Mouse (Mus musculus) MEL (cell line): ENCODE results near the gene Erc2. TPM values are rescaled to one million over a fixed set of nuclear protein-coding genes. Genes with fewer than 3 reads are reported as not detected.

Experiments used
- DNase-seq: peaks from one replicate; pipeline ENCODE4 v3.0.0; 2011; ENCODE audit warnings: low read depth, low spot score
- H3K27ac ChIP-seq: 2 replicates; pipeline ENCODE4 v1.5.1; 2012; ENCODE audit warnings: low read depth, mild to moderate bottlenecking, control low read depth, low read length, moderate library complexity; ENCODE audit not compliant: control insufficient read depth
- H3K27me3 ChIP-seq, 2 experiments: fragments of 150-350 bp in 1 of 2; sonication (generic) in 1 of 2; 2 replicates each; pipeline ENCODE4 v1.6.1; 2012; ENCODE audit warnings: low read length in 2 of 2, mild to moderate bottlenecking in 2 of 2, improper control_type of control experiment in 1 of 2, moderate library complexity in 1 of 2; ENCODE audit not compliant: insufficient read depth in 2 of 2, control insufficient read depth in 1 of 2
- H3K36me3 ChIP-seq, 2 experiments: 2 replicates each; pipeline ENCODE4 v1.6.1; 2012 to 2014; ENCODE audit warnings: low read length in 2 of 2, improper control_type of control experiment in 1 of 2, inconsistent platforms in 1 of 2, mild to moderate bottlenecking in 1 of 2; ENCODE audit not compliant: insufficient read depth in 2 of 2, control insufficient read depth in 1 of 2
- H3K4me1 ChIP-seq, 2 experiments: fragments of 150-350 bp in 1 of 2; sonication (generic) in 1 of 2; 2 replicates each; pipeline ENCODE4 v1.6.1; 2012; ENCODE audit warnings: low read length in 2 of 2, improper control_type of control experiment in 1 of 2, mild to moderate bottlenecking in 1 of 2; ENCODE audit not compliant: insufficient read depth in 2 of 2, control insufficient read depth in 1 of 2
- H3K4me3 ChIP-seq, 2 experiments: fragments of 150-350 bp in 1 of 2; sonication (generic) in 1 of 2; 2 replicates each; pipeline ENCODE4 v1.5.1; 2012; ENCODE audit warnings: low read depth in 2 of 2, low read length in 2 of 2, mild to moderate bottlenecking in 2 of 2, moderate library complexity in 2 of 2, control low read depth in 1 of 2, improper control_type of control experiment in 1 of 2; ENCODE audit not compliant: control insufficient read depth in 1 of 2, insufficient read depth in 1 of 2
- H3K79me2 ChIP-seq: 2 replicates; pipeline ENCODE4 v1.6.1; 2012; ENCODE audit warnings: mild to moderate bottlenecking, low read length, moderate library complexity; ENCODE audit not compliant: control insufficient read depth, poor library complexity, insufficient read depth
- H3K9ac ChIP-seq: 2 replicates; pipeline ENCODE4 v1.6.1; 2012; ENCODE audit warnings: low read depth, mild to moderate bottlenecking, control low read depth, low read length, moderate library complexity; ENCODE audit not compliant: control insufficient read depth, poor library complexity, severe bottlenecking
- H3K9me3 ChIP-seq: fragments of 150-350 bp; sonication (generic); replicated peaks from 2 replicates; pipeline ENCODE4 v1.6.1; 2012; ENCODE audit warnings: mild to moderate bottlenecking, low read length, improper control_type of control experiment, moderate library complexity; ENCODE audit not compliant: insufficient read depth
- CHD2 ChIP-seq: IDR thresholded peaks from 2 replicates; pipeline ENCODE4 v1.6.1; 2011; ENCODE audit warnings: low read length, improper control_type of control experiment
- CTCF ChIP-seq, 3 experiments: IDR thresholded peaks in 2 of 3; conservative IDR thresholded peaks in 1 of 3; 2 replicates each; pipeline ENCODE4 v1.5.1; 2011 to 2012; ENCODE audit warnings: low read length in 3 of 3, low read depth in 2 of 3, mild to moderate bottlenecking in 2 of 3, improper control_type of control experiment in 1 of 3, inconsistent platforms in 1 of 3, mixed read lengths in 1 of 3, moderate library complexity in 1 of 3; ENCODE audit not compliant: control insufficient read depth in 1 of 3, insufficient read depth in 1 of 3, poor library complexity in 1 of 3, severe bottlenecking in 1 of 3
- E2F4 ChIP-seq: IDR thresholded peaks from 2 replicates; pipeline ENCODE4 v1.6.1; 2011; ENCODE audit warnings: low read depth, low read length, improper control_type of control experiment, borderline replicate concordance
- ELF1 ChIP-seq: IDR thresholded peaks from 2 replicates; pipeline ENCODE4 v1.6.1; 2014; ENCODE audit warnings: low read depth, mild to moderate bottlenecking, inconsistent platforms, low read length, improper control_type of control experiment, moderate library complexity
- GABPA ChIP-seq: IDR thresholded peaks from 2 replicates; pipeline ENCODE4 v1.6.1; 2012; ENCODE audit warnings: low read depth, mild to moderate bottlenecking, inconsistent platforms, low read length, improper control_type of control experiment, moderate library complexity
- GATA1 ChIP-seq: IDR thresholded peaks from 2 replicates; pipeline ENCODE4 v1.6.1; 2011; ENCODE audit warnings: low read depth, low read length, improper control_type of control experiment
- HCFC1 ChIP-seq: IDR thresholded peaks from 2 replicates; pipeline ENCODE4 v1.6.1; 2012; ENCODE audit warnings: low read depth, mild to moderate bottlenecking, inconsistent platforms, low read length, improper control_type of control experiment, moderate library complexity
- JUND ChIP-seq: IDR thresholded peaks from 2 replicates; pipeline ENCODE4 v1.6.1; 2011; ENCODE audit warnings: low read depth, mild to moderate bottlenecking, improper control_type of control experiment, low read length
- MAFK ChIP-seq: IDR thresholded peaks from 2 replicates; pipeline ENCODE4 v1.6.1; 2011; ENCODE audit warnings: low read depth, mild to moderate bottlenecking, low read length, improper control_type of control experiment, borderline replicate concordance
- MAX ChIP-seq: IDR thresholded peaks from 2 replicates; pipeline ENCODE4 v1.6.1; 2011; ENCODE audit warnings: low read length, improper control_type of control experiment
- MYB ChIP-seq: IDR thresholded peaks from 2 replicates; pipeline ENCODE4 v1.6.1; 2011; ENCODE audit warnings: mild to moderate bottlenecking, low read depth, low read length, improper control_type of control experiment
- MYC ChIP-seq: IDR thresholded peaks from 2 replicates; pipeline ENCODE4 v1.6.1; 2011; ENCODE audit warnings: low read depth, mild to moderate bottlenecking, low read length, improper control_type of control experiment, moderate library complexity
- NRF1 ChIP-seq: IDR thresholded peaks from 2 replicates; pipeline ENCODE4 v1.6.1; 2014; ENCODE audit warnings: low read depth, mild to moderate bottlenecking, inconsistent platforms, low read length, improper control_type of control experiment, moderate library complexity; ENCODE audit not compliant: poor library complexity, insufficient read depth, severe bottlenecking
- POLR2AphosphoS5 ChIP-seq: IDR thresholded peaks from 2 replicates; pipeline ENCODE4 v1.6.1; 2012; ENCODE audit warnings: low read depth, borderline replicate concordance, mild to moderate bottlenecking, inconsistent platforms, low read length, moderate library complexity, mixed read lengths
- RAD21 ChIP-seq: IDR thresholded peaks from 2 replicates; pipeline ENCODE4 v1.6.1; 2011; ENCODE audit warnings: mild to moderate bottlenecking, low read depth, low read length, improper control_type of control experiment
- SMC3 ChIP-seq: IDR thresholded peaks from 2 replicates; pipeline ENCODE4 v1.6.1; 2011; ENCODE audit warnings: low read depth, low read length, improper control_type of control experiment
- TBP ChIP-seq: IDR thresholded peaks from 2 replicates; pipeline ENCODE4 v1.8.0; 2011; ENCODE audit warnings: low read depth, low read length, improper control_type of control experiment
- USF2 ChIP-seq, 2 experiments: IDR thresholded peaks; 2 replicates each; pipeline ENCODE4 v1.6.1; 2011 to 2012; ENCODE audit warnings: improper control_type of control experiment in 2 of 2, low read length in 2 of 2, borderline replicate concordance in 1 of 2, inconsistent platforms in 1 of 2, low read depth in 1 of 2, mild to moderate bottlenecking in 1 of 2; ENCODE audit not compliant: insufficient read depth in 1 of 2
- ZKSCAN1 ChIP-seq: IDR thresholded peaks from 2 replicates; pipeline ENCODE4 v1.6.1; 2012; ENCODE audit warnings: low read depth, mild to moderate bottlenecking, inconsistent platforms, low read length, improper control_type of control experiment, moderate library complexity
- ZNF384 ChIP-seq: IDR thresholded peaks from 2 replicates; pipeline ENCODE4 v1.6.1; 2012; ENCODE audit warnings: low read depth, mild to moderate bottlenecking, inconsistent platforms, low read length, improper control_type of control experiment
- polyA plus RNA-seq, 2 experiments: library from polyadenylated mRNA; stranded (reverse) in 1 of 2; unstranded in 1 of 2; fragments of >175 nt in 1 of 2; fragments of >200 nt in 1 of 2; gene quantifications; 2 replicates each; pipeline versions ENCODE4 v1.2.1 to v1.2.4; 2012; ENCODE audit warnings: low replicate concordance in 2 of 2, low read depth in 1 of 2; ENCODE audit not compliant: insufficient read length in 2 of 2, insufficient read depth in 1 of 2, missing spikeins in 1 of 2
- total RNA-seq: library from RNA; depleted of rRNA; stranded (reverse); fragments of 300-350 nt; gene quantifications from 2 replicates; pipeline ENCODE4 v1.2.3, GENCODE M21; 2012

The Erc2 gene
- total and polyA plus RNA-seq, 3 experiments, result not detected

DNA sequence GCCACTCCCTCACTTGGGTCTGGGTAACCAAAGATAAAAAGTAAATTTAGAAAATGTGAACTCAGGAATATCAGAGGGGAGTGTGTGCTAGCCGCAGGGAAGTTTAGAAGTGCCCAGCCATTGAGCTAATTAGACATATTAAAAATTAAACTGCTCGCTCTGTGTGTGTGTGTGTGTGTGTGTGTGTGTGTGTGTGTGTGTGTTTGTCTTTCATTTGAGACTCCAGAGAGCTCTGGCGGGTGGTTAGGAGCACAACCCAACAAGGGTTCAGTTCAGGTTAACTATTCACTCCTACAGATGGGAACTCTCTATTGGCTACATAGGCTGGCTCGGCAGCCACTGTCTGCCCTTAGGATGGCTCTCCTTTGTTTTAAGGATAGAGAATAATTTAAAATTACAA, 97.4 kb downstream of the Erc2 start:
- H3K27me3 ChIP-seq, result peaks cover 0 to 2% of the 10 kb centered on the region in 2 experiments; a peak in 1 of 4 replicates
- no peak overlapping the region for H3K4me3 ChIP-seq
- H3K4me1 ChIP-seq, result no peaks in the 10 kb centered on the region
- H3K79me2 ChIP-seq, result no peaks in the 10 kb centered on the region
- H3K36me3 ChIP-seq, result no peaks in the 10 kb centered on the region
- H3K27ac ChIP-seq, result no peak overlapping the region
- TF ChIP-seq E2F4, result no peak
- TF ChIP-seq ZNF384, result no peak
- no peak for TF ChIP-seq SMC3
- no peak for TF ChIP-seq CTCF (IDR thresholded peaks at IDR 0.05 in 2 of 3, conservative IDR thresholded peaks at IDR 0.05 in 1 of 3; ENCODE audit: control insufficient read depth in 1 of 3, insufficient read depth in 1 of 3, low read depth in 2 of 3, low read length in 3 of 3, poor library complexity in 1 of 3, severe bottlenecking in 1 of 3)
- H3K9ac ChIP-seq, result no peak overlapping the region
- no peaks in the 10 kb centered on the region for H3K9me3 ChIP-seq
- DNase-seq, result no peak

DNA sequence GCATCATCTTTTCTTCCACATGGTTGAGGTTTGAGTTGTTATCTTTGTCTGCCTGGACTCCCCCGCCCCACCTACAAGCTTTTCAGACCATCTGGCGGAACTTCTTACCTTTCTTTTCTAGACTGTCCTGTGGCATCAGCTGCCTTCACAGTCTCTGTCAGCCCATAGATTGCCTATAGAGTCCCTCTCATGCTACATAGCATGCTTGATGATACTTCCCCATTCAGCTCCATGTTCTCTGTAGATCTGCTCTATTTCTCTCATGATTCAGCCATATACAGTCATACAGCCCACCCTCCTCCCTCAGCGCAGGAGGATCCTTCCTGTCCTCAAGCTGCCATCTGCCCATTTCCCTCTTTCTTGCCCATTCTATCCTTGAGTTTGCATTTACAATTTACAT, 98.7 kb downstream of the Erc2 start:
- Histone ChIP-seq H3K36me3 (no peaks in the 10 kb centered on the region), H3K9ac (no peak overlapping the region)
- TF ChIP-seq POLR2AphosphoS5 (no peak), MAX (no peak), HCFC1 (no peak), USF2 (IDR thresholded peaks at IDR 0.05; ENCODE audit: borderline replicate concordance in 1 of 2, insufficient read depth in 1 of 2, low read depth in 1 of 2, low read length in 2 of 2) (no peak), GABPA (no peak), CTCF (IDR thresholded peaks at IDR 0.05 in 2 of 3, conservative IDR thresholded peaks at IDR 0.05 in 1 of 3; ENCODE audit: control insufficient read depth in 1 of 3, insufficient read depth in 1 of 3, low read depth in 2 of 3, low read length in 3 of 3, poor library complexity in 1 of 3, severe bottlenecking in 1 of 3) (no peak), ZKSCAN1 (no peak), MYB (no peak), TBP (no peak), CHD2 (no peak), NRF1 (no peak), RAD21 (no peak), JUND (no peak), GATA1 (no peak), MYC (no peak), ELF1 (no peak), MAFK (no peak)
- TF ChIP-seq, all 39 proteins: peak for 0
- Histone ChIP-seq H3K4me1 (no peaks in the 10 kb centered on the region), H3K4me3 (no peak overlapping the region), H3K9me3 (no peaks in the 10 kb centered on the region), H3K27me3 (peaks cover 0 to 2% of the 10 kb centered on the region in 2 experiments; a peak in 1 of 4 replicates), H3K27ac (no peak overlapping the region), H3K79me2 (no peaks in the 10 kb centered on the region)
- DNase-seq, result no peak
